Mouse (Mus musculus) hindbrain, embryonic 13.5 days (tissue): ENCODE results near the gene Ttc23l. TPM values are rescaled to one million over a fixed set of nuclear protein-coding genes. Genes with fewer than 3 reads are reported as not detected.
A peak's percentile ranks its signal among the peaks of the same experiment; 100 is the strongest.

Source experiments
- ATAC-seq: fragments of 200-750 bp; cut with Nextera tagmentation; 2 replicates; pipeline ENCODE4 v1.8.0; 2017; ENCODE audit warnings: moderate TSS enrichment; ENCODE audit not compliant: low FRiP score
- H3K27ac ChIP-seq: fragments of 300-500 bp; sonication (generic); 2 replicates; pipeline ENCODE4 v1.5.1; 2015; ENCODE audit warnings: inconsistent platforms, mild to moderate bottlenecking, moderate library complexity
- H3K27me3 ChIP-seq: fragments of 300-500 bp; sonication (generic); 2 replicates; pipeline ENCODE4 v1.6.1; 2015; ENCODE audit warnings: mild to moderate bottlenecking, inconsistent platforms
- H3K36me3 ChIP-seq: fragments of 300-500 bp; sonication (generic); 2 replicates; pipeline ENCODE4 v1.6.1; 2015; ENCODE audit warnings: mild to moderate bottlenecking, inconsistent platforms
- H3K4me1 ChIP-seq: fragments of 300-500 bp; sonication (generic); replicated peaks from 2 replicates; pipeline ENCODE4 v1.6.1; 2015; ENCODE audit warnings: inconsistent platforms
- H3K4me2 ChIP-seq: fragments of 300-500 bp; sonication (generic); 2 replicates; pipeline ENCODE4 v1.6.1; 2015; ENCODE audit warnings: inconsistent platforms, mild to moderate bottlenecking, moderate library complexity
- H3K4me3 ChIP-seq: fragments of 300-500 bp; sonication (generic); 2 replicates; pipeline ENCODE4 v1.5.1; 2015; ENCODE audit warnings: mild to moderate bottlenecking, inconsistent platforms
- H3K9ac ChIP-seq: fragments of 300-500 bp; sonication (generic); 2 replicates; pipeline ENCODE4 v1.6.1; 2015; ENCODE audit warnings: mild to moderate bottlenecking, inconsistent platforms
- H3K9me3 ChIP-seq: fragments of 300-500 bp; sonication (generic); 2 replicates; pipeline ENCODE4 v1.6.1; 2016; ENCODE audit warnings: inconsistent platforms
- WGBS: fragments of 180-500 bp; shearing (Covaris S2); methylation state at CpG from one replicate; pipeline ENCODE4 v1.1.7; 2015; 5-methylcytosine and 5-hydroxymethylcytosine counted together
- polyA plus RNA-seq: library from polyadenylated mRNA; unstranded; fragments of >200 nt; fragmentation: Nextera tagmentation; extraction: Ambion mirVana; gene quantifications from 2 replicates; pipeline ENCODE4 v1.2.1, GENCODE M21; 2015

Ttc23l gene
- not detected in 2 replicates for polyA plus RNA-seq

DNA sequence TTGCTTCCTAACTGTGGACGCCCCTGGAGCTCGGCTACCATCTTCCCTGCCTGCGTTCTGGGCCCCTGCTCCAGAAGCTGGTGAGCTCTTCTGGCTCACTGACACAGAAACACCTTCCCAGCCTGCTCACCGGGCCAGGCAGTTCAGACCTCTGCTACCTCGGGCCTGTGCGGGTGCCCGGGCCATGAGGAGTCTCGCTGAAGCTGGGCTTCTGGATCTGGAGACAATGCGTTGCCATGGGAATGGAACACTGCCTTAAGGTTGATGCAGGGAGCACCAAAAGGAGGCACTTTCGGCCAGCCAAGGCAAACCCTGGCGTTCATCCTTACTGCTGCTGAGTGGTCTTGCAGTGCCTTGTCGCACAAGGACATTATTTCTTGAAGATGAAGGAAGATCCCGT is at the start of gene Ttc23l:
TSS of gene Ttc23l (minus strand) at position 204 of the 400 bp plus-strand sequence.
- no peak within 1 kb of the TSS for H3K9ac ChIP-seq
- H3K27me3 ChIP-seq = no peaks in the 10 kb centered on the region
- WGBS = 81% methylated on average over 13 of the region's 13 CpGs
- ATAC-seq = no peak
- no peak within 1 kb of the TSS for H3K4me3 ChIP-seq
- H3K27ac ChIP-seq = no peak within 1 kb of the TSS
- H3K4me1 ChIP-seq = no peaks in the 10 kb centered on the region
- no peak within 1 kb of the TSS for H3K4me2 ChIP-seq
- no peaks in the 10 kb centered on the region for H3K9me3 ChIP-seq
- H3K36me3 ChIP-seq = no peaks in the 10 kb centered on the region

GRCm38 (mm10) chr15:10599413-10599812 is 40.9 kb upstream of the Ttc23l start:
- H3K27ac ChIP-seq = no peak overlapping the region
- no peak overlapping the region for H3K4me2 ChIP-seq
- H3K9me3 ChIP-seq = 0 out of 2 replicates have a peak, but pooled peaks cover 3% of the 10 kb centered on the region
- no peaks in the 10 kb centered on the region for H3K27me3 ChIP-seq
- H3K36me3 ChIP-seq = peaks cover 7% of the 10 kb centered on the region; the same call in 1 of the 2 replicates
- peaks cover 12% of the 10 kb centered on the region for H3K4me1 ChIP-seq
- no peak for ATAC-seq
- no peak overlapping the region for H3K9ac ChIP-seq
- WGBS = 59% methylated on average over 7 of the region's 7 CpGs
- no peak overlapping the region for H3K4me3 ChIP-seq

DNA sequence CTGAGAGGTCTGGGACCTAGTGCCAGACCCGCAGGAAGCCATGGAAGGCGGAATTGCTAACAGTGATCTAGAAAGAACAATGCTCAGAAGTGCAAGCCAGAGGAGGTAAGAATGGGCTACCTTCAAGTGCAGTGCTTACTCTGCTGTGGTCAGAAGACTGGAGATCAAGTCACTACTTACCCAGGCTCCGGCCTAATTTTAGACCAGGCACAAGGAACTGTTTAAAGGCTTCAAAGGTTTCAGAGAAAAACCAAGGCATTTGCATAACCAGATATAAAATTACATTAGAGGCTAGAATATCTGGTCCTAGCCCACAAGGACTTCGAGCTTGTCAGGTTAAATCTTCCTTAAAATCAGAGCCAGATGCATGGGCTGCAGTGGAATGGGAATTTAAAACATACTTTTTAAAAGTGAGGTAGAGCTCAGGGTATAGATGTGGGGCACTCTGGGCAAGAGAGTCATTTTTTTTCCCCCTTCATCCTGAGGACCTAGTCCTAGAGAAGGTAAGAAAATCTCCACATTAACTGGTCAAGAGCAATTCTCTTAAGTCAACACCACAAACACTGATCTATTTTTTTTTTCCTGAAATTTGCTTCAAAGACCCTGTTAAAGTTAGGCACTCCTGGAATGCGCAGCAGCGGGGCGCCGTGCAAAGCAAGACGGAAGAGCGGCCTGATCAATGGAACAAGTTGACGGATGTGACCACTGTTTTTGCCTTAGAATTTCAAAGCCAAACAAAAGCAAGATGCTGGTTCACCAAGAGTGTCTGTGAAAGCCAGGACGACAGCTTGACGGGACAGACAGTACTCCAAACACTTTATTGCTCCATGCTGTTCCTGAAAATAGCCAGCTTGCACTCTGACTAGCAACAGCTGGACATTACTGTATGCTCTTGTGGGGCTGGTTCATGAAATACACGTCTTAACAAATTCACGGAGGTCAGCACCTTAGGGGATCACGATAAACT is 40.1 kb upstream of the Ttc23l start:
- Histone ChIP-seq H3K4me1 (peaks cover 12% of the 10 kb centered on the region), H3K9me3 (no peaks in the 10 kb centered on the region), H3K27me3 (no peaks in the 10 kb centered on the region), H3K9ac (no peak overlapping the region), H3K27ac (no peak overlapping the region), H3K36me3 (no peaks in the 10 kb centered on the region), H3K4me2 (no peak overlapping the region), H3K4me3 (no peak overlapping the region)
- 36% methylated on average over 16 of the region's 16 CpGs for WGBS
- ATAC-seq = no peak

DNA sequence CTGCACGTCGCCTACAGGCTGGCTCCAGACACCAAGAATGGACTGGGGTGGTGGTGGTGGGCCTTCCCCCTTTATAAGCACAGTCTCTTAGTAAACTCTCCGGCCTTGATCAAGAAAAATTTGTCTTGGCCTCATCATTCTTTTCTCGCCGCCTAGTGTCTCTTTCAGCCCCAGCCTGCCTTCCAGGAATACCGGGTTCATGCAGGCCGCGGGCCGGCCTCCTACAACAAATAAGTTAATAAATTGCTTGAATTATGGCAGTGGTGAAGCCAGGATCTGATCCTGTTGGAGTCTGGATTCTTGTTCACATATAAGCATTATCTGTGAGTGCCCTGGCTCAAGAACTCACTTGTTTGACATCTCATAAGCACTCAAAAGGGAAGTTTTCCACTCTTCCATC is 38.4 kb upstream of the Ttc23l start:
- WGBS = 91% methylated on average over 9 of the region's 9 CpGs
- Histone ChIP-seq H3K4me3 (no peak overlapping the region), H3K9ac (no peak overlapping the region), H3K27ac (no peak overlapping the region), H3K27me3 (no peaks in the 10 kb centered on the region), H3K36me3 (no peaks in the 10 kb centered on the region), H3K9me3 (no peaks in the 10 kb centered on the region), H3K4me2 (no peak overlapping the region), H3K4me1 (peaks cover 12% of the 10 kb centered on the region)
- ATAC-seq = no peak

GRCm38 (mm10) chr15:10595408-10595807 is 36.9 kb upstream of the Ttc23l start:
- Histone ChIP-seq H3K9me3 (no peaks in the 10 kb centered on the region), H3K27ac (no peak overlapping the region), H3K27me3 (no peaks in the 10 kb centered on the region), H3K36me3 (no peaks in the 10 kb centered on the region), H3K4me3 (no peak overlapping the region), H3K4me2 (no peak overlapping the region), H3K4me1 (peaks cover 12% of the 10 kb centered on the region), H3K9ac (no peak overlapping the region)
- 72% methylated on average over 6 of the region's 6 CpGs for whole genome bisulfite sequencing
- no peak for ATAC-seq

DNA sequence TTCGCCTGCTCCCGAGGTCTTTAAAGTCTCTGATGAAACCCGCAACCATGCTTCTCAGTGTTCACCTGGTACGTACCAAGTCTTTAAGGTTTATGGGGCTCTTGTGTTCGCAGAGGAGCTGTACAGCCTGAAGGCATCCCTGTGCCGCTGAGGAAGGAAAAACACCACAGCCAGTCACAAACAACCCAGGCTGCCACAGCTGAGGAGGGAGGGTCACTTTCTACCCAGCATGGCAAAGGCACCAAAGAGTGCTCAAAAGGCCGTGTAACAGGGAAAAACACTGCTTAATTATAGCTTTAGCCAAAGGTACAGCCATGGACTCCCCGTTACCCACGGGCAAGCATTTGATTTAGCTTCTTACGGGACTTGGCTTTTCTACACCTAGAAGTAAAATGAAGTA is 36.4 kb upstream of the Ttc23l start:
- no peak overlapping the region for H3K27ac ChIP-seq
- 89% methylated on average over 10 of the region's 10 CpGs for WGBS
- H3K4me1 ChIP-seq = peaks cover 12% of the 10 kb centered on the region
- ATAC-seq = no peak
- H3K4me2 ChIP-seq = no peak overlapping the region
- no peak overlapping the region for H3K4me3 ChIP-seq
- no peaks in the 10 kb centered on the region for H3K27me3 ChIP-seq
- H3K9me3 ChIP-seq = no peaks in the 10 kb centered on the region
- H3K36me3 ChIP-seq = no peaks in the 10 kb centered on the region
- no peak overlapping the region for H3K9ac ChIP-seq

- no peaks in the 10 kb centered on the region for H3K27me3 ChIP-seq
- no peaks in the 10 kb centered on the region for H3K9me3 ChIP-seq
- H3K4me1 ChIP-seq = no peaks in the 10 kb centered on the region
- H3K4me2 ChIP-seq = no peak overlapping the region
- no peak overlapping the region for H3K27ac ChIP-seq
- peaks cover 3% of the 10 kb centered on the region; the same call in 1 of the 2 replicates for H3K36me3 ChIP-seq
- no peak overlapping the region for H3K9ac ChIP-seq
- no peak overlapping the region for H3K4me3 ChIP-seq
- ATAC-seq = no peak
- WGBS = 89% methylated on average over 6 of the region's 6 CpGs
Measured at GRCm38 (mm10) chr15:10593094-10593493, 34.6 kb upstream of the Ttc23l start.

DNA sequence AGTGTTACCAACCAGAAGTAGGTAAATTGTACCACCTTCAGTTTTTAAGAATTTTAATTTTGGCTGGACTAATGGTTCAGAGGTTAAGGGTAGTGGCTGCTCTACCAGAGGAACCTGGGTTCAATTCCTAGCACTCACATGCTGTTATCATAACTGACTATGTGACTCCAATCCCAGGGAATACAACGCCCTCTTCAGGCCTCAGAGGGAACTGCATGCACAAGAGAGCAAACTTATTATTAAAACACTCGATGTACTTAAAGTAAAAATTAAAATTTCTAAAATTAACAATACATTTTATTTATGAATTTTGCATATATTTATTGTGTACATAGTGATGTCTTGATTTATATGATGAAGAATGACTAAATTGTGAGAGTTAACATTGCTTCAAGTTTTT is 28.1 kb upstream of the Ttc23l start:
- WGBS = 85% methylated on average over 2 of the region's 2 CpGs
- Histone ChIP-seq H3K9ac (no peak overlapping the region), H3K27ac (no peak overlapping the region), H3K36me3 (peaks cover 3% of the 10 kb centered on the region; the same call in 1 of the 2 replicates), H3K9me3 (no peaks in the 10 kb centered on the region), H3K27me3 (no peaks in the 10 kb centered on the region), H3K4me1 (no peaks in the 10 kb centered on the region), H3K4me2 (no peak overlapping the region), H3K4me3 (no peak overlapping the region)
- no peak for ATAC-seq

- WGBS = 75% methylated on average over 10 of the region's 10 CpGs
- Histone ChIP-seq H3K9ac (no peak overlapping the region), H3K27ac (peak overlapping the region; percentile 60; the same call in 1 of the 2 replicates), H3K4me2 (no peak overlapping the region), H3K9me3 (no peaks in the 10 kb centered on the region), H3K4me1 (no peaks in the 10 kb centered on the region), H3K27me3 (no peaks in the 10 kb centered on the region), H3K4me3 (no peak overlapping the region), H3K36me3 (peaks cover 3% of the 10 kb centered on the region; the same call in 1 of the 2 replicates)
- ATAC-seq = peak; percentile 83
Measured at GRCm38 (mm10) chr15:10584359-10585187, 26.1 kb upstream of the Ttc23l start.

- Histone ChIP-seq H3K27me3 (no peaks in the 10 kb centered on the region), H3K4me3 (no peak overlapping the region), H3K9ac (no peak overlapping the region), H3K4me2 (no peak overlapping the region), H3K4me1 (no peaks in the 10 kb centered on the region), H3K27ac (no peak overlapping the region), H3K9me3 (no peaks in the 10 kb centered on the region), H3K36me3 (peaks cover 8% of the 10 kb centered on the region)
- peak; percentile 86 for ATAC-seq
- 54% methylated on average over 8 of the region's 8 CpGs for WGBS
Measured at GRCm38 (mm10) chr15:10583408-10583807, 24.9 kb upstream of the Ttc23l start.

DNA sequence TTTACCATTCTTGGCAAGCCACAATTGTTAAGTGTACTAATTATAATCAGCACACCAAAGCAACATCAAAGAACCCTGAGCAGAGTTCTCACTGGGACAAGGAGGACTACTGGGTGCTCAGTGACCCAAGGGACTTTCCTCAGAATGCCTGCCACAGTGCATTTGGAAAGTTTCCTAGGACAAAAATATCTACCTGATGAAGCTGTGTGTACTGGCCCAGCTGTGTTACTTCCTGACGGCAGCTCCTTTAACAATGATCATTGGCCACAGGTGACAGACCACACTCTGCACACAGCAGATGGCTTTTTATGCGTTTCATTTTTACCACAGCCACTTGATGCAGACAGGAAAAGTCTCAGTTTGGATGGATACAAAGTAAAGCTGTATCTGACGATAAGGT is 20.7 kb upstream of the Ttc23l start:
- Histone ChIP-seq H3K4me3 (no peak overlapping the region), H3K4me2 (no peak overlapping the region)

GRCm38 (mm10) chr15:10566486-10566885 is 8.0 kb upstream of the Ttc23l start:
- peaks cover 44% of the 10 kb centered on the region for H3K36me3 ChIP-seq
- 88% methylated on average over 7 of the region's 7 CpGs for WGBS
- H3K9me3 ChIP-seq = no peaks in the 10 kb centered on the region
- ATAC-seq = no peak
- H3K27me3 ChIP-seq = no peaks in the 10 kb centered on the region
- no peak overlapping the region for H3K27ac ChIP-seq
- H3K4me3 ChIP-seq = no peak overlapping the region
- no peak overlapping the region for H3K4me2 ChIP-seq
- H3K4me1 ChIP-seq = no peaks in the 10 kb centered on the region
- H3K9ac ChIP-seq = no peak overlapping the region

More for the DNA sequence above, 20.7 kb upstream of the Ttc23l start:
- Histone ChIP-seq H3K9ac (no peak overlapping the region), H3K4me1 (no peaks in the 10 kb centered on the region), H3K36me3 (peaks cover 37% of the 10 kb centered on the region), H3K27ac (no peak overlapping the region), H3K27me3 (no peaks in the 10 kb centered on the region), H3K9me3 (no peaks in the 10 kb centered on the region)
- WGBS = 90% methylated on average over 3 of the region's 3 CpGs
- ATAC-seq = no peak
